Mouse (Mus musculus): ENCODE results near the gene Gm3020. TPM values are rescaled to one million over a fixed set of nuclear protein-coding genes. Genes with fewer than 3 reads are reported as not detected.
"Not testable (repeated sequence)": the region's sequence is repeated elsewhere in the genome, so short reads cannot be mapped to it uniquely, and the experiment has no call there.

Gene Gm3020
- polyA plus RNA-seq (2012; rRNA removed) = 0.95 and 1.3 TPM in 2 replicates

GRCm38 (mm10) chr14:3651730-3652129, at the start of gene Gm3020:
Gene Gm3020 (plus strand): TSS chr14:3652030.
- DNase-seq (ENCODE audit: extremely low spot score in 1 of 2, low spot score in 1 of 2) = not testable (repeated sequence)

- DNase-seq (ENCODE audit: extremely low spot score in 1 of 2, low spot score in 1 of 2) = not testable (repeated sequence)
Measured at GRCm38 (mm10) chr14:3634212-3634611, 17.6 kb upstream of the Gm3020 start, which contains the start of gene Gm3012. Gene Gm3012 (plus strand): TSS chr14:3634512.

- DNase-seq (ENCODE audit: extremely low spot score in 1 of 2, low spot score in 1 of 2) = not testable (repeated sequence)
Measured at GRCm38 (mm10) chr14:3688483-3688882, 36.7 kb downstream of the Gm3020 start, which contains the start of gene Gm3043. Gene Gm3043 (plus strand): TSS chr14:3688783.

Other genes with a start within 250 kb of the Gm3020 start
- gene Gm10409, start 239.4 kb upstream of the Gm3020 start, polyA plus RNA-seq (2012; rRNA removed) = 0.95 and 1.3 TPM in 2 replicates
- 1.3 and 1.5 TPM in 2 replicates for gene Gm3005, start 223.9 kb upstream of the Gm3020 start, polyA plus RNA-seq (2012; rRNA removed)
- gene Gm10408, start 202.7 kb upstream of the Gm3020 start, polyA plus RNA-seq (2012; rRNA removed) = not detected in 2 replicates
- not detected in 2 replicates for gene Gm3012, start 17.5 kb upstream of the Gm3020 start, polyA plus RNA-seq (2012; rRNA removed)
- gene Gm3043, start 36.8 kb downstream of the Gm3020 start, polyA plus RNA-seq (2012; rRNA removed) = not detected in 2 replicates
- gene Gm3002, start 158.0 kb downstream of the Gm3020 start, polyA plus RNA-seq (2012; rRNA removed) = 1.4 TPM in 2 replicates
- gene Gm3033, start 194.2 kb downstream of the Gm3020 start, polyA plus RNA-seq (2012; rRNA removed) = not detected in 2 replicates
- 0.29 and 0.30 TPM in 2 replicates for gene Gm2916, start 232.1 kb downstream of the Gm3020 start, polyA plus RNA-seq (2012; rRNA removed)

Data from frontal cortex, adult 2 months (tissue).